Mouse (Mus musculus) testis, adult 2 months (tissue): ENCODE measurements around the gene Ifnar1.

Experiments
- CTCF ChIP-seq: fragments of 200-500 bp; IDR thresholded peaks from 2 replicates; pipeline ENCODE4 v1.5.1; 2012; ENCODE audit warnings: low read depth, mild to moderate bottlenecking, inconsistent platforms, low read length, moderate library complexity; ENCODE audit not compliant: control insufficient read depth, insufficient read depth, insufficient replicate concordance
- POLR2A ChIP-seq: fragments of 200-500 bp; IDR thresholded peaks from 2 replicates; pipeline ENCODE4 v1.6.1; 2012; ENCODE audit warnings: low read depth, mild to moderate bottlenecking, inconsistent platforms, low read length, moderate library complexity; ENCODE audit not compliant: control insufficient read depth

GRCm38 (mm10) chr16:91537065-91537464, 52.0 kb downstream of the Ifnar1 start:
- TF ChIP-seq CTCF = no peak
- no peak for TF ChIP-seq POLR2A
